Mouse (Mus musculus) small intestine, adult 2 months (tissue): Measurements from ENCODE around the gene Pkd2l1.

Source experiments
- CTCF ChIP-seq: fragments of 200-500 bp; IDR thresholded peaks from 2 replicates; pipeline ENCODE4 v1.5.1; 2012; ENCODE audit warnings: low read depth, mild to moderate bottlenecking, control low read depth, inconsistent platforms, low read length, moderate library complexity, mixed read lengths; ENCODE audit not compliant: insufficient replicate concordance, insufficient read length; ENCODE audit errors: extremely low read depth
- POLR2A ChIP-seq: fragments of 200-500 bp; IDR thresholded peaks from 2 replicates; pipeline ENCODE4 v1.6.1; 2012; ENCODE audit warnings: low read depth, mild to moderate bottlenecking, control low read depth, inconsistent platforms, low read length, moderate library complexity

GRCm38 (mm10) chr19:44197053-44197852, 5.0 kb upstream of the Pkd2l1 start:
- no peak for TF ChIP-seq CTCF
- TF ChIP-seq POLR2A, result no peak
